Mouse (Mus musculus) heart, adult 2 months (tissue): Measurements from ENCODE around the gene Efr3b. TPM values are rescaled to one million over a fixed set of nuclear protein-coding genes. Genes with fewer than 3 reads are reported as not detected.

ENCODE experiments used
- DNase-seq, 2 experiments: peaks; one replicate each; pipeline ENCODE4 v3.0.0; 2021
- H3K27ac ChIP-seq: fragments of 200-600 bp; 2 replicates; pipeline ENCODE4 v1.8.1; 2022
- H3K27me3 ChIP-seq: fragments of 200-500 bp; 2 replicates; pipeline ENCODE4 v1.6.1; 2012; ENCODE audit warnings: mild to moderate bottlenecking, low read length, inconsistent platforms, mixed read lengths; ENCODE audit not compliant: control insufficient read depth, insufficient read depth
- H3K36me3 ChIP-seq: fragments of 200-500 bp; 2 replicates; pipeline ENCODE4 v1.6.1; 2012; ENCODE audit warnings: low read length, inconsistent platforms; ENCODE audit not compliant: control insufficient read depth, insufficient read depth
- H3K4me1 ChIP-seq: fragments of 200-500 bp; 2 replicates; pipeline ENCODE4 v1.6.1; 2011; ENCODE audit warnings: low read length; ENCODE audit not compliant: control insufficient read depth, insufficient read depth
- H3K4me3 ChIP-seq: fragments of 200-600 bp; 2 replicates; pipeline ENCODE4 v1.8.1; 2022
- H3K79me2 ChIP-seq: fragments of 200-500 bp; replicated peaks from 2 replicates; pipeline ENCODE4 v1.6.1; 2012; ENCODE audit warnings: mild to moderate bottlenecking, inconsistent platforms, low read length, moderate library complexity, mixed read lengths; ENCODE audit not compliant: control insufficient read depth, insufficient read depth
- H3K9ac ChIP-seq: fragments of 200-500 bp; 2 replicates; pipeline ENCODE4 v1.6.1; 2012; ENCODE audit warnings: low read depth, mild to moderate bottlenecking, control low read depth, inconsistent platforms, low read length, mixed read lengths
- CTCF ChIP-seq: fragments of 200-600 bp; IDR thresholded peaks from 2 replicates; pipeline ENCODE4 v1.8.1; 2022; ENCODE audit warnings: antibody characterized with exemption, mild to moderate bottlenecking, moderate library complexity
- EP300 ChIP-seq: fragments of 200-500 bp; IDR thresholded peaks from 2 replicates; pipeline ENCODE4 v1.6.1; 2011; ENCODE audit warnings: low read depth, low read length, control low read depth; ENCODE audit not compliant: insufficient read depth
- POLR2A ChIP-seq: fragments of 200-500 bp; IDR thresholded peaks from 2 replicates; pipeline ENCODE4 v1.6.1; 2011; ENCODE audit warnings: mild to moderate bottlenecking, low read depth, low read length, control low read depth; ENCODE audit not compliant: insufficient read depth
- WGBS: fragments of 180-500 bp; shearing (Covaris S2); methylation state at CpG from one replicate; pipeline ENCODE4 v1.1.7; 2018; 5-methylcytosine and 5-hydroxymethylcytosine counted together
- intact Hi-C: fragments of 180-260 bp; cut with DNase I; formaldehyde crosslinking; loops from one replicate; pipeline ENCODE4 v1.15.1; 2025
- long read RNA-seq: library from polyadenylated mRNA; stranded (forward); transcript quantifications from one replicate; pipeline ENCODE4 v2.0.0, GENCODE M21; 2021
- polyA plus RNA-seq: library from polyadenylated mRNA; depleted of rRNA; stranded (reverse); fragments of >200 nt; gene quantifications from 2 replicates; pipeline ENCODE4 v1.2.3, GENCODE M21; 2012; rRNA removed
- total RNA-seq, 2 experiments: library from RNA; stranded (reverse); gene quantifications; 2 replicates each; pipeline ENCODE4 v1.2.3; 2021

The Efr3b gene
- total RNA-seq (1 to 10 TPM; 5.3 to 6.4 TPM), polyA plus RNA-seq (9.9 and 11.1 TPM in 2 replicates)
- long read RNA-seq, full-length matches to known transcripts = 1 of 4 reads
- long read RNA-seq, partial matches to known transcripts = 0 of 4 reads
- long read RNA-seq, other reads (novel, unspliced or antisense) = 3 of 4 reads

GRCm38 (mm10) chr12:4038061-4039041, at the start of gene Efr3b:
Gene Efr3b (minus strand): TSS chr12:4038915.
- intact Hi-C loops = loop anchor here (2.0 kb wide), 3 partner anchors 32 to 54 kb away; no protein-coding TSS in a partner anchor
- H3K27ac ChIP-seq = peak within 1 kb of the TSS; percentile 85
- H3K79me2 ChIP-seq = no peaks in the 10 kb centered on the region
- peak within 1 kb of the TSS; percentile 74 for H3K9ac ChIP-seq
- H3K4me3 ChIP-seq = peak within 1 kb of the TSS; percentile 71
- peaks cover 6% of the 10 kb centered on the region for H3K4me1 ChIP-seq
- no peaks in the 10 kb centered on the region for H3K27me3 ChIP-seq
- no peak for TF ChIP-seq EP300
- TF ChIP-seq CTCF = peak; percentile 53
- DNase-seq = peak; percentile 87 to 90
- H3K36me3 ChIP-seq = no peaks in the 10 kb centered on the region
- WGBS = under 1% methylated on average over 72 of the region's 78 CpGs

DNA sequence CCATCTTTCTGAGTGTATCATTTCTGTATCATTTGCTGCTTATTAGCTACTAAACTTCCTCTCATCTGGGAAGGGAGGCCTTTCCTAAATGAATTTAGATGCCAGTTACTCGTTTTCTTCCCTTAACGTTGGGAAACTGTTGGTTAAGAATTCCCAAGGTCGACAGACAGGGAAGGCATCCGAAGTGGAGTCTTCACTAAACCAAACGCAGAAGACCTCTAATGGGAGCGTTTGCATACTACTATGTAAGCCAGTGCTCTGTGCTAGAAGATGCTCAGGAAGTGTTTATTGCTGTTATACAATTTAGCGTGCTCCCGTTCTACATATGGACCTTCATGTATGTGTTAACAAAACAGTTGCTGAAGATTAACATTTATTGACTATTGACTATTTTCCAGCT, 44.7 kb upstream of the Efr3b start:
- Histone ChIP-seq H3K27me3 (no peaks in the 10 kb centered on the region), H3K4me1 (peaks cover 3% of the 10 kb centered on the region), H3K9ac (no peak overlapping the region), H3K4me3 (no peak overlapping the region), H3K79me2 (no peaks in the 10 kb centered on the region), H3K27ac (no peak overlapping the region; the same call in 1 of the 2 replicates), H3K36me3 (no peaks in the 10 kb centered on the region)
- no peak for DNase-seq
- 62% methylated on average over 8 of the region's 8 CpGs for WGBS
- TF ChIP-seq POLR2A (no peak), EP300 (no peak), CTCF (no peak)
- intact Hi-C loops = loop anchor here (5.0 kb wide), 1 partner anchor 421 kb away; no protein-coding TSS in a partner anchor

DNA sequence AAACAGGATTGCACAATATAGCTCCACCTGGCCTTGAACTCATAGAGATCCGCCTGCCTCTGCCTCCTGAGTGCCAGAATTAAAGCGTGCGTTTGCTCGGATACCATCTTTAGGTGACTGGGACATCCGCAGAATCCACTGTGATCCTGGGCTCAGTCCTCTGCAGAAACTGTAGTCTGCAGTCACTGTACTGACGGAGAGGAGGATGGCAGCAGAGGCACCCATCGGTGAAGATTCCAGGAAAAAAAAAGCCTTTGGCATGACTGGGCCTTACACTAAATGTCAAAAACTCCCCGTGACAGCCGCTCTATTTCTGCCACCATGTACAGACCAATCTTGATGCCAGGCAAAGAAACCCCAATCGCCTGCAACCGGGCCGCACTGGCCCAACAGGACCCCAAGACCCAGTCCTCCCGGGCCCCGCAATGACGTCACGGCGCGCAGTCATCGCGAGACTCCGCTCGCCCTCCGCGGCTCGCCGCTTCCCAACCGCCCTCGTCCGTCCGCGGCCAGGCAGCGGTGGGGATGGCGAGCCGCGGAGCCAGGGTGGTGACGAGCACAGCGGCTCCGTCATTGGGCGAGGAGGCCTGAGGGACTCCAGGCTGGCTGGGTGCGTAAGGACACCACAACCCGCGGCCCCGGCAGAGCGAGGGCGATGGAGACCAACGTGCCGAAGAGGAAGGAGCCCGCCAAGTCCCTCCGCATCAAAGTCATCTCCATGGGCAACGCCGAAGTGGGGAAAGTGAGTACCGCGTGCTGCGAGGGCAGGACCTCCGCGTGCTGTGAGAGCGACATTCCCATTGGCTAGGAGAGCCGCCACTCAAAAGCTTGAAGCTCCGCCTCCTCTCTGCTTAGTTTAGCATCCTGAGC, 43.7 kb upstream of the Efr3b start, which contains the start of gene Dnajc27:
Gene Dnajc27 (plus strand): TSS at position 452 of the 870 bp plus-strand sequence.
- peak within 1 kb of the TSS; percentile 94 for H3K27ac ChIP-seq
- peak within 1 kb of the TSS; percentile 96 for H3K9ac ChIP-seq
- DNase-seq = peak; percentile 95 to 97
- WGBS = 6% methylated on average over 59 of the region's 59 CpGs
- H3K27me3 ChIP-seq = no peaks in the 10 kb centered on the region
- H3K36me3 ChIP-seq = no peaks in the 10 kb centered on the region
- intact Hi-C loops = loop anchor here (5.0 kb wide), 1 partner anchor 420 kb away; no protein-coding TSS in a partner anchor
- H3K79me2 ChIP-seq = no peaks in the 10 kb centered on the region
- TF ChIP-seq POLR2A = peak; percentile 81
- no peak for TF ChIP-seq CTCF
- 0 out of 2 replicates have a peak, but pooled peaks have one; percentile 40 for TF ChIP-seq EP300
- peaks cover 3% of the 10 kb centered on the region for H3K4me1 ChIP-seq
- H3K4me3 ChIP-seq = peak within 1 kb of the TSS; percentile 69

DNA sequence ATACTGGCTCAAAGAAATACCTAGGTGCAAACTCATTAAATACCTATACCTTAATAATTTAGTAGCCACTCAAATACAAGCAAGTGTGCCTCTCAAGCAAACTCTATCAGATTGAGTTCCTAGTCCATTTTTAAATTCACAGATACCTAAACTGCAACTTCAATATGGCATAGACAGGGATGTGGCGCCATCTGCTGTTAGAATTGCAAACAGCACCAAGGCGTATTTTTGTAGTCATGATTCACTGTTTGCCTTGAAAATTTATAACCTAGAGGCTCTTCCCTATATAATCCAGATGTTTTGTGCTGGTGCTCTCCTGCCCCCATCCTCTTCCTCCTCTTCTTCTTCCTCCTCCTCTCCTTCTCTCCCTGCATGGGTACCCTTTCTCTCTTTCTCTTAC, 41.6 kb upstream of the Efr3b start:
- DNase-seq = peak; percentile 55 to 86
- Histone ChIP-seq H3K4me1 (peaks cover 3% of the 10 kb centered on the region), H3K36me3 (no peaks in the 10 kb centered on the region), H3K9ac (no peak overlapping the region), H3K4me3 (no peak overlapping the region), H3K27me3 (no peaks in the 10 kb centered on the region), H3K27ac (no peak overlapping the region), H3K79me2 (no peaks in the 10 kb centered on the region)
- intact Hi-C loops = loop anchor here (1.0 to 5.0 kb wide), 3 partner anchors 42 to 418 kb away; partner anchors contain the start of gene Efr3b
- TF ChIP-seq POLR2A (no peak), EP300 (no peak), CTCF (peak; percentile 95)
- 0% methylated on average over 2 of the region's 2 CpGs for WGBS

- WGBS = 42% methylated on average over 1 of the region's 1 CpGs
- H3K79me2 ChIP-seq = no peaks in the 10 kb centered on the region
- H3K36me3 ChIP-seq = no peaks in the 10 kb centered on the region
- H3K9ac ChIP-seq = no peak overlapping the region
- H3K27me3 ChIP-seq = peaks cover 2% of the 10 kb centered on the region; the same call in 1 of the 2 replicates
- TF ChIP-seq CTCF (no peak), EP300 (no peak), POLR2A (no peak)
- no peak for DNase-seq
- H3K4me3 ChIP-seq = no peak overlapping the region
- intact Hi-C loops = no loop called here
- H3K4me1 ChIP-seq = peaks cover 3% of the 10 kb centered on the region
- H3K27ac ChIP-seq = no peak overlapping the region
Measured at GRCm38 (mm10) chr12:4078069-4078468, 39.4 kb upstream of the Efr3b start.
